Mouse (Mus musculus) stomach, embryonic 14.5 days (tissue): ENCODE results near the gene Cfap44. TPM values are rescaled to one million over a fixed set of nuclear protein-coding genes. Genes with fewer than 3 reads are reported as not detected.

Experiments
- ATAC-seq: fragments of 200-750 bp; cut with Nextera tagmentation; 2 replicates; pipeline ENCODE4 v1.8.0; 2017; ENCODE audit warnings: low read depth, moderate TSS enrichment; ENCODE audit not compliant: insufficient number of reproducible peaks, insufficient read depth, low FRiP score
- H3K27ac ChIP-seq: fragments of 300-500 bp; sonication (generic); 2 replicates; pipeline ENCODE4 v1.5.1; 2014; ENCODE audit warnings: mild to moderate bottlenecking, low read length, moderate library complexity, mixed read lengths
- H3K27me3 ChIP-seq: fragments of 300-500 bp; sonication (generic); 2 replicates; pipeline ENCODE4 v1.6.1; 2014; ENCODE audit warnings: low read length, control low read depth, mixed read lengths; ENCODE audit not compliant: control insufficient read depth, insufficient read depth
- H3K36me3 ChIP-seq: fragments of 300-500 bp; sonication (generic); 2 replicates; pipeline ENCODE4 v1.6.1; 2014; ENCODE audit warnings: mild to moderate bottlenecking, control low read depth, low read length, moderate library complexity, mixed read lengths; ENCODE audit not compliant: control insufficient read depth, insufficient read depth
- H3K4me1 ChIP-seq: fragments of 300-500 bp; sonication (generic); 2 replicates; pipeline ENCODE4 v1.6.1; 2014; ENCODE audit warnings: low read length, control low read depth, mixed read lengths; ENCODE audit not compliant: control insufficient read depth, insufficient read depth
- H3K4me2 ChIP-seq: fragments of 300-500 bp; sonication (generic); replicated peaks from 2 replicates; pipeline ENCODE4 v1.6.1; 2014; ENCODE audit warnings: low read depth, low read length, control low read depth
- H3K4me3 ChIP-seq: fragments of 300-500 bp; sonication (generic); 2 replicates; pipeline ENCODE4 v1.5.1; 2014; ENCODE audit warnings: low read depth, low read length, control low read depth
- H3K9ac ChIP-seq: fragments of 300-500 bp; sonication (generic); replicated peaks from 2 replicates; pipeline ENCODE4 v1.6.1; 2014; ENCODE audit warnings: low read depth, mild to moderate bottlenecking, control low read depth, low read length, moderate library complexity, mixed read lengths
- H3K9me3 ChIP-seq: fragments of 300-500 bp; sonication (generic); 2 replicates; pipeline ENCODE4 v1.6.1; 2016; ENCODE audit warnings: low read depth, low read length, control low read depth; ENCODE audit not compliant: control insufficient read depth
- WGBS: fragments of 180-500 bp; shearing (Covaris S2); extraction: QIAGEN DNeasy Blood & Tissue Kit; methylation state at CpG from one replicate; pipeline ENCODE4 v1.1.7; 2014; 5-methylcytosine and 5-hydroxymethylcytosine counted together
- polyA plus RNA-seq: library from polyadenylated mRNA; unstranded; fragments of >200 nt; fragmentation: Nextera tagmentation; extraction: Ambion mirVana; gene quantifications from 2 replicates; pipeline ENCODE4 v1.2.1, GENCODE M21; 2014

Gene Cfap44
- polyA plus RNA-seq, 1 experiment from 2014 or later = 0.25 TPM

DNA sequence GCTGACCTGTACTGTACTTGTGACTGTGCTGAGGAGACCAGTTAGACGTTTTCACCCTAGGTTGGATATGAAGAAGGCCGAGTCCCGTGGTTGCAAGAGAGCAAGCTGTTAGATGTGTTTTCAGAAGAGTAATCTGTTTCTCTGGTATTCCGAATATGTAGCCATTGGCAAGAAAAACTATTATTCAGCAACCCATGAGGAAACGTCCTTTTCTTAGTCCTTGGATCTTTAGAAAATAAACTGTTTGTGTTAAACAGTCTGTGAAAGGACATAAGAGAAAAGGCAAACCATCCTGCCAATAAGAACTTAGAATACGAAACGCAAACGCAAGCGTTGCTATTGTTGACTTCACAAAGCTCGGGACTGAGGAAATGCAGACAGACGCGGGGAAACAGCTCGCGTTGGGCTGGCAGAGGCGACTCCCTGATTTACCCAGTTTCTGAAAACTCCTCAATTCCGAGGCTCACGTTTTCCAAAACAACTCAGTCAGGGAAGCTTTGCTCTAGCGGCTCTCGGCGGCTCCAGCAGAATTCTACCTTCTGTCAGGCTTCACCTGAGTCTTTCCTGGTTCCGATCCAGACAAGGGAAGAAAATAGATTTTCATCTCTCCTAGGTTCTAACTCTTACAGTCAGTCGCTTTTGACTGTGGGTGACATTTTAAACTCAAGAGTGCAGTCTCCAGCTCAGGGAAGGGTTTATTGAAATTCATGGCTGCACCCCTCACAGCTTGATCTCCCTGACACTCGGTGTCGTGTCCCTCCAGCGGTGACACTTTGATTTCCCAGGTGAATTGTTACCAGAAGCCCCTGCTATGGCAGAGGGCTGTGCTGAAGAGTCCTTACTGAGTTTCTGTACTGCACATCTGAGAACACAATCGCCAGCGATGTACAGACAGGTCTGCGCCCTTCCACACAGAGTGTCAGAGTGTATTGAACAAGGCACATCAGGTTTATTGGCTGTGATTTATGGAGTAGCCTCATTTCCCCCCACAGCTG lies 87.3 kb downstream of the Cfap44 start:
- H3K9ac ChIP-seq = no peak overlapping the region
- peaks cover 8% of the 10 kb centered on the region; the same call in 1 of the 2 replicates for H3K36me3 ChIP-seq
- 38% methylated on average over 28 of the region's 28 CpGs for WGBS
- no peaks in the 10 kb centered on the region for H3K27me3 ChIP-seq
- H3K4me1 ChIP-seq = peaks cover 6% of the 10 kb centered on the region; the same call in 1 of the 2 replicates
- no peaks in the 10 kb centered on the region for H3K9me3 ChIP-seq
- H3K4me3 ChIP-seq = no peak overlapping the region
- peak overlapping the region; percentile 27; the same call in 1 of the 2 replicates for H3K27ac ChIP-seq
- ATAC-seq = no peak
- no peak overlapping the region for H3K4me2 ChIP-seq

DNA sequence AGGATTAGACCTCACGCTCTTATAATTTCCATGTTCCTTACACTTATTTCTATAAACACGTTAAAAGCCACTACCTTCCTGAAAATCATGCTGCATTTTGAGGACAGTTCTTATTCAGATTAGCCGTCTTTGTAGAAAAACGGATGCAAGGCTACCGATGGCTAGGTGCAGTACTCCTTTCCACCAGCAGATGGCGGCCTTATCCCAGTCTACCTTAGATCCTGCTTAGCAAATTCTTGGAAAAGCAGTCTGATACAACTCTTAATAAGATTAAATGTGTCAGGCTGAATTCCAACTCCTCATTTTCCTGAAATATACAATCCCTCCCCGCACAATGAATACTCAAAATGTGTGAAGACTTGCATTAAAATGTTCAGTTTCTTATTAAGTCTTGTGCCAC lies 89.5 kb downstream of the Cfap44 start:
- 4% methylated on average over 7 of the region's 7 CpGs for WGBS
- Histone ChIP-seq H3K27me3 (no peaks in the 10 kb centered on the region), H3K4me3 (no peak overlapping the region), H3K27ac (no peak overlapping the region), H3K36me3 (peaks cover 24% of the 10 kb centered on the region), H3K4me1 (peaks cover 6% of the 10 kb centered on the region; the same call in 1 of the 2 replicates), H3K9me3 (no peaks in the 10 kb centered on the region), H3K4me2 (no peak overlapping the region), H3K9ac (no peak overlapping the region)
- ATAC-seq = no peak

GRCm38 (mm10) chr16:44484831-44485230 lies 90.2 kb downstream of the Cfap44 start:
- Histone ChIP-seq H3K27ac (no peak overlapping the region; the same call in 1 of the 2 replicates), H3K4me1 (peaks cover 6% of the 10 kb centered on the region; the same call in 1 of the 2 replicates), H3K36me3 (peaks cover 32% of the 10 kb centered on the region), H3K9me3 (no peaks in the 10 kb centered on the region), H3K27me3 (no peaks in the 10 kb centered on the region), H3K4me2 (no peak overlapping the region), H3K4me3 (no peak overlapping the region), H3K9ac (no peak overlapping the region)
- WGBS = 58% methylated on average over 10 of the region's 10 CpGs
- ATAC-seq = no peak

GRCm38 (mm10) chr16:44485691-44486090 lies 91.1 kb downstream of the Cfap44 start:
- no peak overlapping the region for H3K4me2 ChIP-seq
- H3K27ac ChIP-seq = no peak overlapping the region
- WGBS = 82% methylated on average over 8 of the region's 8 CpGs
- peaks cover 6% of the 10 kb centered on the region; the same call in 1 of the 2 replicates for H3K4me1 ChIP-seq
- no peak overlapping the region for H3K4me3 ChIP-seq
- H3K27me3 ChIP-seq = no peaks in the 10 kb centered on the region
- H3K36me3 ChIP-seq = peaks cover 38% of the 10 kb centered on the region
- no peak for ATAC-seq
- H3K9ac ChIP-seq = no peak overlapping the region
- H3K9me3 ChIP-seq = no peaks in the 10 kb centered on the region

- Histone ChIP-seq H3K9me3 (no peaks in the 10 kb centered on the region), H3K4me1 (peaks cover 6% of the 10 kb centered on the region; the same call in 1 of the 2 replicates), H3K27ac (no peak overlapping the region), H3K4me3 (no peak overlapping the region), H3K9ac (no peak overlapping the region), H3K4me2 (no peak overlapping the region), H3K27me3 (no peaks in the 10 kb centered on the region), H3K36me3 (peaks cover 46% of the 10 kb centered on the region)
- 90% methylated on average over 9 of the region's 9 CpGs for WGBS
- ATAC-seq = no peak
These were observed 92.0 kb downstream of the Cfap44 start for GRCm38 (mm10) chr16:44486612-44487011.

DNA sequence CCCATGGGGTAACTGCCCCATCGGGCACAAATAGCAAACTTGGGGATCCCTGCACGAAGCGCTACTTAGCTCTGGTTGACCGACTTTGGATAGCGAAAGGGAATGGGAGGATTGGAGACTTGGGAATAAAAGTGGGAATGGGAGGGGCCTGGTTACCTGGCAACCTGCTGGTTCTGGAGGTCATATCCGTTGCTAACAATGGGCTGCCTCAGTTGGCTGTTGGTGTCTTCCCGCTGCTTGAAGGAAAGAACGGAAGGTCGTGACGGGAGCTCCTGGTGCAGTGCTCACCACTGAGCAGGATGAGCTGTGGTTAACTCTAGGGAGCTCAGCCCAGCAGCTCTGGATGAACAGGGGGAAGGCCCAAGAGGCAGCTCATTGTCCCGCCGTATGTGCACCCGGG lies 92.6 kb downstream of the Cfap44 start:
- Histone ChIP-seq H3K9ac (no peak overlapping the region), H3K4me1 (peaks cover under 1% of the 10 kb centered on the region; the same call in 1 of the 2 replicates), H3K4me2 (no peak overlapping the region), H3K27ac (no peak overlapping the region), H3K9me3 (no peaks in the 10 kb centered on the region), H3K36me3 (peaks cover 49% of the 10 kb centered on the region), H3K27me3 (no peaks in the 10 kb centered on the region), H3K4me3 (no peak overlapping the region)
- 90% methylated on average over 13 of the region's 13 CpGs for WGBS
- ATAC-seq = no peak

- H3K4me2 ChIP-seq = no peak overlapping the region
- ATAC-seq = no peak
- H3K27ac ChIP-seq = no peak overlapping the region
- H3K27me3 ChIP-seq = no peaks in the 10 kb centered on the region
- H3K9me3 ChIP-seq = no peaks in the 10 kb centered on the region
- H3K4me3 ChIP-seq = no peak overlapping the region
- 89% methylated on average over 9 of the region's 9 CpGs for WGBS
- H3K36me3 ChIP-seq = peaks cover 54% of the 10 kb centered on the region
- H3K4me1 ChIP-seq = peaks cover 15% of the 10 kb centered on the region; the same call in 1 of the 2 replicates
- no peak overlapping the region for H3K9ac ChIP-seq
These were observed 96.5 kb downstream of the Cfap44 start for GRCm38 (mm10) chr16:44491051-44491450.

- no peak for ATAC-seq
- no peak overlapping the region for H3K4me2 ChIP-seq
- H3K27ac ChIP-seq = no peak overlapping the region
- 82% methylated on average over 6 of the region's 6 CpGs for WGBS
- peaks cover 15% of the 10 kb centered on the region; the same call in 1 of the 2 replicates for H3K4me1 ChIP-seq
- H3K27me3 ChIP-seq = no peaks in the 10 kb centered on the region
- H3K9me3 ChIP-seq = no peaks in the 10 kb centered on the region
- H3K4me3 ChIP-seq = no peak overlapping the region
- H3K36me3 ChIP-seq = peaks cover 51% of the 10 kb centered on the region
- H3K9ac ChIP-seq = no peak overlapping the region
These were observed 97.6 kb downstream of the Cfap44 start for GRCm38 (mm10) chr16:44492151-44492550.
